Mouse (Mus musculus) E14TG2a.4 (cell line): ENCODE measurements around the gene Aspdh.

Source experiments
- H3K27me3 ChIP-seq: 2 replicates; pipeline ENCODE4 v1.6.1; 2014; ENCODE audit warnings: low read length, control low read depth; ENCODE audit not compliant: insufficient read depth
- H3K36me3 ChIP-seq: 2 replicates; pipeline ENCODE4 v1.6.1; 2014; ENCODE audit warnings: low read length, control low read depth; ENCODE audit not compliant: insufficient read depth
- H3K4me1 ChIP-seq: replicated peaks from 2 replicates; pipeline ENCODE4 v1.6.1; 2014; ENCODE audit warnings: low read depth, low read length, control low read depth
- H3K4me3 ChIP-seq: replicated peaks from 2 replicates; pipeline ENCODE4 v1.5.1; 2014; ENCODE audit warnings: mild to moderate bottlenecking, low read length
- H3K9me3 ChIP-seq: 2 replicates; pipeline ENCODE4 v1.6.1; 2014; ENCODE audit warnings: low read length, control low read depth
- CTCF ChIP-seq: conservative IDR thresholded peaks from 2 replicates; pipeline ENCODE4 v1.5.1; 2014; ENCODE audit warnings: low read length
- NANOG ChIP-seq: IDR thresholded peaks from 2 replicates; pipeline ENCODE4 v1.6.1; 2014; ENCODE audit warnings: borderline replicate concordance, low read length, mixed read lengths
- POU5F1 ChIP-seq: IDR thresholded peaks from 2 replicates; pipeline ENCODE4 v1.6.1; 2014; ENCODE audit warnings: low read length, borderline replicate concordance

Gene Aspdh

GRCm38 (mm10) chr7:44460767-44461502 is 4.3 kb upstream of the Aspdh start:
- TF ChIP-seq CTCF: no peak
- TF ChIP-seq POU5F1: no peak
- TF ChIP-seq NANOG: no peak
- peaks cover 37% of the 10 kb centered on the region for H3K4me1 ChIP-seq
- no peaks in the 10 kb centered on the region for H3K9me3 ChIP-seq
- H3K27me3 ChIP-seq: peaks cover 70% of the 10 kb centered on the region
- no peaks in the 10 kb centered on the region for H3K36me3 ChIP-seq
- H3K4me3 ChIP-seq: peak overlapping the region; percentile 76

GRCm38 (mm10) chr7:44461503-44462217 is 3.5 kb upstream of the Aspdh start:
- TF ChIP-seq CTCF (no peak), NANOG (no peak), POU5F1 (no peak)
- no peaks in the 10 kb centered on the region for H3K9me3 ChIP-seq
- no peaks in the 10 kb centered on the region for H3K36me3 ChIP-seq
- H3K4me3 ChIP-seq: peak overlapping the region; percentile 76
- peaks cover 70% of the 10 kb centered on the region for H3K27me3 ChIP-seq
- H3K4me1 ChIP-seq: peaks cover 41% of the 10 kb centered on the region

- H3K4me1 ChIP-seq: peaks cover 49% of the 10 kb centered on the region
- peaks cover 66% of the 10 kb centered on the region for H3K27me3 ChIP-seq
- TF ChIP-seq NANOG (no peak), POU5F1 (no peak), CTCF (no peak; the same call in 1 of the 2 replicates)
- peak overlapping the region; percentile 76 for H3K4me3 ChIP-seq
- H3K9me3 ChIP-seq: no peaks in the 10 kb centered on the region
- no peaks in the 10 kb centered on the region for H3K36me3 ChIP-seq
Observed at GRCm38 (mm10) chr7:44462218-44463055, 2.8 kb upstream of the Aspdh start.

GRCm38 (mm10) chr7:44463056-44463425 is 2.1 kb upstream of the Aspdh start:
- Histone ChIP-seq H3K27me3 (peaks cover 61% of the 10 kb centered on the region), H3K4me3 (peak overlapping the region; percentile 76), H3K9me3 (no peaks in the 10 kb centered on the region), H3K4me1 (peaks cover 50% of the 10 kb centered on the region), H3K36me3 (no peaks in the 10 kb centered on the region)
- TF ChIP-seq CTCF (no peak), NANOG (no peak), POU5F1 (no peak)

GRCm38 (mm10) chr7:44463556-44464225 is 1.5 kb upstream of the Aspdh start:
- H3K9me3 ChIP-seq: no peaks in the 10 kb centered on the region
- peaks cover 60% of the 10 kb centered on the region for H3K27me3 ChIP-seq
- H3K36me3 ChIP-seq: no peaks in the 10 kb centered on the region
- H3K4me1 ChIP-seq: peaks cover 55% of the 10 kb centered on the region
- TF ChIP-seq NANOG (no peak), CTCF (no peak), POU5F1 (no peak)
- no peak overlapping the region for H3K4me3 ChIP-seq

GRCm38 (mm10) chr7:44464511-44464910 is 680 bp upstream of the Aspdh start:
- peaks cover 51% of the 10 kb centered on the region for H3K27me3 ChIP-seq
- peaks cover 63% of the 10 kb centered on the region for H3K4me1 ChIP-seq
- peaks cover 4% of the 10 kb centered on the region; the same call in 1 of the 2 replicates for H3K36me3 ChIP-seq
- TF ChIP-seq CTCF (no peak), POU5F1 (no peak), NANOG (no peak)
- H3K4me3 ChIP-seq: no peak overlapping the region
- no peaks in the 10 kb centered on the region for H3K9me3 ChIP-seq

- no peak for TF ChIP-seq NANOG
- H3K4me1 ChIP-seq: peaks cover 59% of the 10 kb centered on the region
- no peaks in the 10 kb centered on the region for H3K9me3 ChIP-seq
- peaks cover 6% of the 10 kb centered on the region; the same call in 1 of the 2 replicates for H3K36me3 ChIP-seq
- H3K27me3 ChIP-seq: peaks cover 34% of the 10 kb centered on the region
- H3K4me3 ChIP-seq: peak overlapping the region; percentile 90
Observed at GRCm38 (mm10) chr7:44466006-44466887, 1.1 kb downstream of the Aspdh start.
